Mouse (Mus musculus) ES-E14 (cell line): ENCODE measurements around the gene Lmx1b.

Source experiments
- HCFC1 ChIP-seq: IDR thresholded peaks from 2 replicates; pipeline ENCODE4 v1.6.1; 2012; ENCODE audit warnings: low read length, inconsistent platforms, borderline replicate concordance; ENCODE audit not compliant: insufficient read depth
- MAFK ChIP-seq: IDR thresholded peaks from 2 replicates; pipeline ENCODE4 v1.6.1; 2014; ENCODE audit warnings: mild to moderate bottlenecking, low read depth, low read length, inconsistent platforms; ENCODE audit not compliant: insufficient read depth
- ZC3H11A ChIP-seq: IDR thresholded peaks from 2 replicates; pipeline ENCODE4 v1.6.1; 2012; ENCODE audit warnings: low read depth, mild to moderate bottlenecking, inconsistent platforms, low read length, borderline replicate concordance
- ZNF384 ChIP-seq: IDR thresholded peaks from 2 replicates; pipeline ENCODE4 v1.6.1; 2012; ENCODE audit warnings: low read depth, low read length, inconsistent platforms

GRCm38 (mm10) chr2:33683095-33683494, 42.8 kb upstream of the Lmx1b start:
- TF ChIP-seq HCFC1 (no peak), ZC3H11A (no peak), ZNF384 (no peak), MAFK (no peak)
